Mouse (Mus musculus): ENCODE measurements around the gene Tex22.

Tex22 gene

DNA sequence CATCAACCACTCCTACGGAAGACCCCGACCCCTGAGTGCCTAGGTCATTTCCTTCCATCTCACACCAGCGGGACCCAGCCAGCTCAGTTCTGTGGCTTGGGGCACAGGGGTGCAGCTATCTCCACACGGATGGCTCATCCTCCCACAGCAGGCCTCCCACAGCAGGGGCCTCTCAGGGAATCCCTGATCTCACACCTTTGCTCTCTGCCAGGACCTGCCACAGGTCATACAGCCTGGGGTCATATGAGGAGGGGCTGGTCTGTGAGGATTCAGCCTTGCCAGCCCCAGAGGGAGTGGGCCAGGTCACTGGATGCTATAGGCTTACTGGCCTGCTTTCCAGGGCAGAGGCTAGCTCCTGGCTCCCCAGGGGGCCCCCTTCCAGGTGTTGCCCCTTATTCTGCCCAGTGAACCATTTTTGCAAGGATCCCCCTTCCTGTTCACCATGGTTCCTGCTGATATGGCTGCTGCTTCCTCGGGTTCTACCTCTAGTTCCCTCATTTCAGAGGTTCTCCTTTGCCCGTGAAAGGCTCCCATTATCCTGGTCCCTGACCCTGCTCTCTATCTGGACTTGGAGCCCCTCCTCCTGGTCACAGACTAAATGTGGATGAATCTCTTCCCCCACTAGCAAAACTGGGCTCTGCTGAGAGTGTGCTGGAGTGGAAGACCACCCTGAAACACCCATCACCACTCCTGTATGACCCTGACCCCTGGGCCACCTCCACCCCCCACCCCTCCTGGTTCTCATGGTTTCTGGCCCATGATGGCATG lies 25.4 kb downstream of the Tex22 start:
- no peak for DNase-seq (ENCODE audit: extremely low read depth, insufficient read length, low spot score)

DNA sequence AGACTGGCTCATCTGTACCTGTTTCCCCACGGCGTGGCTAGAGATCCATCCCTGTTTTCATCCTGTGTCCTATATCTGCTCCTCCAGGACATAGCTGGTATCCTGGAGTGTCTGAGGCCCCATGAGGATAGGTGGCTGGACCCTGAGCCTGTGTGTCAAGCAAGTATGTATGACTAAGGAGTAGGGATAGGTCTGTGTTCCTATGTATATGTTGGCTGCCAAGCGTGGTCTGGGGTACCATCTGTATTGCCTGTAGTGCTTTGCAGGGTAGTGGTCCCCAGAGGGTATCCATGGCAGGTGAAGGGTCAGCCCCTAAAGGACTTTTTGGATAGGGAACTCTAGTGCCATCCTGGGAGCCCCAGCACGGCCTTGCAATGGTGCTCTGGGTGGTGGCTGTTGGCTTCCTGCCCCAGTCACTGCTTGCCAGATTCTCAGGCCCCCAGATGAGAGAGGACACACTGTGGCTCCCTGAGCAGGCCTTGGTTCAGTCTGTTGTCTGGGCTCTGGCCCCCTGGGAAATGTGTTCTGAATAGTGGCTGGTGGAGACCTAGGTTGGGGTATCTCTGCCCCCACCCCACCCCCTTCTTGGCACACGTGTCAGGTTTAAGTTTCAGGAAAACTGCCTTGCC lies 26.3 kb downstream of the Tex22 start:
- peak; percentile 37 for DNase-seq (ENCODE audit: extremely low read depth, insufficient read length, low spot score)

DNA sequence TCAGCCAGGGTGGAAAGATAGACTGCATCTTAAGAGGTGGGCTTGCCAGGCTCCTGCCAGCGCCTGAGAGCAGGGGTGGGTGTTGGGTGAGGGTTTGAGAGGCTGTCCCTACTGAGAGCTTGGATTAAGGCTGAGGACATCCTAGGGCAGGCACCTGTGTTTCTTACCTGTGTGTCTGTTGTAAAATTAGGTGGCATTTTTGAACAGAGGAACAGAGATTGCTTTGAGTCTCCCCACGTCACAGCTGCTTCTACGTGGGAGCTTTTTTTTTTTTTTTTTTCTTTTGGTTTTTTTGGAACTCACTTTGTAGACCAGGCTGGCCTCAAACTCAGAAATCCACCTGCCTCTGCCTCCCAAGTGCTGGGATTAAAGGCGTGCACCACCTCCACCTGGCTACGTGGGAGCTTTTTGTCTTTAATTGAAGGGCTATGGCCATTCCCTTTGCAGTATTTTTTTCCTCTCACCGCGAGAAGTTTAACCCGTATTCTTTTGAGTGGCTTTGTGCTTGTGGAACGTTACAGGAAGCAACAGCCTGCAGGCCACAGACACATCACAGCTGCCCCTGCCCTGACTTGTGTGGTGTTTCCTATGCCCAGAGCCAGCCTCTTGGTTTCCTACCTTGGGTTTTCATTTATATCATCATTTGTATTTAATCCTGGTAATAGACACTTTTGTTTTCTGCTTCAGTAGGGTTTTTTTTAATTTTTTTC lies 27.1 kb downstream of the Tex22 start:
- no peak for DNase-seq (ENCODE audit: extremely low read depth, insufficient read length, low spot score)

DNA sequence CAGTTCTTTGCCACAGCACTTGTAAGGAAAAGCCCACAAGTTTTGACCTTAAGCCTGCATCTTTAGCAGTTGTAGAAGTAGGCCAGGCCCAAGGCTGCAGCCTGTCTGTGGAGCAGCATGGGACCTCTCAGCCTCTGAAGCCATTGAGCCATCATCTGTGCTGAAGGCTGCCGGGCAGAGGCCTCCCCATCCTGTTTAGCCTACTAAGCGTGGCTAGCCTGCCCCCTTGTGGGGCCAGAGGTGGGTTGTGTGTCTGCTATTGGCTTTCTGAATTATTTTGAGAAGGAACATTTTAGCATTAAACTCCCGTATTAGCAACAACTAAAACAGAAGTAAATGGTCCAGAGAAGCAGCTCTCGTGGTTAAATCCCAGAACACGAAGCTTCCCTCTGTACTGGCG lies 28.2 kb downstream of the Tex22 start:
- no peak for DNase-seq (ENCODE audit: extremely low read depth, insufficient read length, low spot score)

DNA sequence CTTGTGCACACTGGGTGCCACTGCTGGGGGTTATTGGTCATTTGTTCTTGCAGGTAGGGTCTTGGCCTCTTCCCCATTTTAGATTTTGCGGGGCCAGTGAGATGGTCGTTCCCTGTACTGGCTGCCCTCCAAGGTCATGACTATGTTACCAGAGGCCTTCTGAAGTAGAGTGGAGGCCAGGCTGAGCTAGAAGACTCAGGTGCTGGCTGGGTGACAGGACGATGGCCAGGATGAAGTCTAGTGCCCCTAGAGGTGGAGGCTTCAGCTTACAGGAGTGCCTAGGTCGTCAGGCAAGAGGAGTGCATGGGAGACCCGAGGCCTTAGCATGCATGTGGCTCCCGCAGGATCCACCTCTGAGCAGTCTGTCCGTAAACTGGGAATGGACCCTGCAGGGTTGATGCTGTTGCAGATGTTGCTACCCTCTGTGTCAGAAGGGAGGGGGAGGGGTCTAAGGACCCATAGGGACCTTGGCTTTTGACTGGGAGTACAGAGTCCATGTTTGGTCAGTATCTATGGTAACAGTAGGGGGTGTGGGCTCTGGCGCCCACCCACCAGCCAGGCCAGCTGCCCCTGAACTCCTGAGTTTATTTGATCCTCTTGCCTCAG lies 29.6 kb downstream of the Tex22 start:
- no peak for DNase-seq (ENCODE audit: extremely low read depth, insufficient read length, low spot score)

DNA sequence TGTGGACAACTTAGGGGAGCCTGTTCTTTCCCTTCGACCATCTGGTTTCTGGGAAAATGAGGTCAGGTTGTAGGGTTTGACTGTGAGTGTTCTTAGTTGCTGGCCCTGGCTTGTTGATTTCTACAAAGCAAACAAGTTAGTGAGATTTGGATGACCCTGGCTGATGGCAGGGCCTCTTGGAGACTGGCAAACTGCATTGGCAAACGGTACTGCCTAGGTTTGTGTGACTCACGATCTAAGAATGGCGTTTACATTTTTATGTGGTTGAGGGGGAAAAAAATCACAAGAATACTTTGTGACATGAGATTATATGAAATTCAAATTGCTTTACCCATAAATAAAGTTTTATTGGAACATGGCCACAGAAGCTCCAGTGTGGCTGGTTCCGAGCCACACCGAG lies 32.1 kb downstream of the Tex22 start:
- DNase-seq (ENCODE audit: extremely low read depth, insufficient read length, low spot score): peak; percentile 64

DNA sequence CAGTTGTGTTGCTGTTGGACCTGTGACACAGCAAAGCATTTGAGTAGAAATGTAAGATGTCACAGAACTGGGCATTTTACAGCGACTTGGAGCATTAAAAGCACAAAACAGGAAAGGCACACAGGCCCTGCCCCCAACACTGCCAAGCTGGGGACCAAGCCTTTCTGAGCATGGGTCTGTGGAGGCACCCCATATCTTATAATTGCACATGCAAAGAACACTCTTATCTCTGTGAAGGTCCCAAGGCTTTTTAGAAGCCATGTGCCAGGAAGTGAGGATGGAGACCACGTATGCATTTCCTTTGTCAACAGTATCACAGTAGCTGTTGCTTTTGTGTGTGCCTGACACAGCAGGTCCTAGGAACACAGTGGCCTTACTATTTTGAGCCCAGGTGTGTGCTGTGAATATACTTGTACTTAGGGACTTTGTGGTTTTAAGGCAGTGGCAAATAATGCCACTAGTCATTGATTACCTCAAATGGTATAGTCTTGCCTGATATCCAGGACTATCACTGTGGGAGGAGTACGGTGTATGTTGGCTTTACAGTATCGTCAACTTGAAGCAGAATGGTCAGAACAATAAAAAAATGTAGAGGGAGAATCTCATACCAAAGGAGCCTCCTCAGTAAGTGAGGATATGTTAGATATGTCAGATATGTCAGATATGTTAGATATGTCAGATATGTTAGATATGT lies 33.3 kb downstream of the Tex22 start:
- DNase-seq (ENCODE audit: extremely low read depth, insufficient read length, low spot score): no peak

DNA sequence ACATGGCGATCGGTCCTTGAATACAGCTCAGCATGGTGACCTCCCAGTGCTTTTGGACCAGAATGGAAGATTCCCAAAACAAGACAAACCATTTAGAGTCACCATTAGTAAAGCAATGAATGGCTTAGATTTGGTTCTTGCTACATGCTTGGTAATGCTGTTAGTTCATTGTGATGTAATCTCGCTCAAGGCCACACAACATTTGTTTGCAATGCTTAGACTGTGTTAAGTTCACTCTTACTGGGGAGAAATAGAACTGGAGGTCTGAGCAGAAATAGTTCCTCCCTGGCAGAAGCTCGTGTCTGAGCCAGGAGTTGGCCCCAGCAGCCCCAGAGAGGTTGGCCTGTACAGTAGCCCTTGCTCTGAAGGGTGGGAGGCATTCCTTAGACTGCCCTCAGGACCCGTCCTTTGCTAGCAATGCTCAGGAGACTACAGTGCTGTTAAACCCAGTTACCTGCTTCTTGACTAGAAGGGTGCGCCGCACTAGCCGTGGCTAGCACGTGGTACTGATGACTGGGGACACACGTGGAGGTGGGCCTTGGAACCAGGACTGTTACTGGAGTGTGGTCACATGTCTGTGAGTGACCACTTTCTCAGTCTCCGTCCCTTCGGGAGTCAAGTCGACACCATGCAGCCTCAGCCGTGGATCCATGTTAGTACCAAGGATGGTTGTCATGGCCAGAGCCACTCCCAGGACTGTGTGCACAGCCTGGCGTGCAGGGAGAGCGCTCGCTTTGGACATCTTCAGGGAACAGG lies 34.4 kb downstream of the Tex22 start:
- no peak for DNase-seq (ENCODE audit: extremely low read depth, insufficient read length, low spot score)

DNA sequence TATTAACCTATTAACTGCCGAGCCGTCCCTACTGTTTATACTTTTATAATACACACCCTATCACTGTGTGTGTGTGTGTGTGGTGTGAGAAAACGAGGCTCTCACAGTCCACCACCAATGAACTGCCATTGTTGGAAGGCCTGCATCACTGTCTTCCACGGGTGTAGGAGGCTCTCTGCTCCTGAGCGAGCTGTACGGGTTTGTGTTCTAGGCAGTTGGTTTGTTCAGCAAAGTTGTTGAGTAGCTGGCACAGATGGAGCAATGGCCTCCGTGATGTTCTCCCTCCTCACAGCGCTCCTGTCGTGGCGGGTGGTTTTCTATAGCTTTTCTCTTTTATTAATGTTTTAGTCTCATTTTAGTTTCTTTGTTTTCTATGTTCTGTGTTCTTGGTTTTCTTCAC lies 35.5 kb downstream of the Tex22 start:
- no peak for DNase-seq (ENCODE audit: extremely low read depth, insufficient read length, low spot score)

DNA sequence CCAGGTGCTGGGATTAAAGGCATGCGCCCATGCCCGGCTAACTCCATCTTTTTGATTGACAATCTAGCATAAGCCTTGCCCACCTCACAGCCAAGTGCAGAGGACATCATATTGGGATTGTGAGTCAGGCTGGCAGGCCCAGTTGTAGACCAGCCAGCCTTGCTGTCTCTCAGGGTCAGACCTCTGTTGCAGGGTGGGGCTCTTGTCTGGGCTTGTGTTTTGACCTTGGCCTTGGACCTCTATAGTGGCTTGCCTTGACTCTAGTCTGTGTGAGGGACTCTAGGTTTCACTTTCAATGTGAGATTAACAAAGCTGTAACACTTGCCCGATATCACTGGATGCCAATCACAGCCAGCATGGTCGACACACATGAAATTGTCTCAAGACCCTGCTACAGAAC lies 39.8 kb downstream of the Tex22 start:
- no peak for DNase-seq (ENCODE audit: extremely low read depth, insufficient read length, low spot score)

DNA sequence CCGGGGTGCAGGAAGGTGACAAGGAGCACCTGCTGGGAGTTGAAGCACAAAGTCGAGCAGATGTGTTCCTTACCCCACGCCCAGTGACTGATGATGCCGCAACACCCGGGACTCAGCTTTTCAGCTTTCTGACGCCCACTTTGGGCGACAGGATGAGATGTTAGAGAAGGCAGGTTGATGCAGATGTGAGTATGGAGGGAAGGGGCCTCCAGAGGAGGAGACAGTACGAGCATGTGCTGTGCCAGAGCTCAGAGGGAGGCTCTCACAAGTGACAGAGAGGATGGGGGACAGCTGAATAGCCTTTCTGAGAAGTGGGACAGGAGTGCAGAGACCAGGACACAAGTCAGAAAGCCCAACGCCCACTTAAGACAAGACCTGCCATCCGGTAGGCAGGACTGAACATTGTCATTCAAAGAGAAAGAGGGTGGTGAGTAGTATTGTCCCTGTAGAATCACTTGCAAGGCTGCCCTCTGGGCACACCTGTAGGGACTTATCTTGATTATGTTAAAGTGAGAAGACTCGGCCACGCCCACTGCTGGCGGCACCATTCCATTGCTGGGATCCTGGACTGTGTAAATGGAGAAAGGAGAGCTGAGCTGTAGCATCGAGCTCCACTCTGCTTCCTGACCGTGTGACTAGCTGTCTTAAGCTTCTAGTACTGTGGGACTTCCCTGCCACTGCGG lies 40.7 kb downstream of the Tex22 start:
- no peak for DNase-seq (ENCODE audit: extremely low read depth, insufficient read length, low spot score)

DNA sequence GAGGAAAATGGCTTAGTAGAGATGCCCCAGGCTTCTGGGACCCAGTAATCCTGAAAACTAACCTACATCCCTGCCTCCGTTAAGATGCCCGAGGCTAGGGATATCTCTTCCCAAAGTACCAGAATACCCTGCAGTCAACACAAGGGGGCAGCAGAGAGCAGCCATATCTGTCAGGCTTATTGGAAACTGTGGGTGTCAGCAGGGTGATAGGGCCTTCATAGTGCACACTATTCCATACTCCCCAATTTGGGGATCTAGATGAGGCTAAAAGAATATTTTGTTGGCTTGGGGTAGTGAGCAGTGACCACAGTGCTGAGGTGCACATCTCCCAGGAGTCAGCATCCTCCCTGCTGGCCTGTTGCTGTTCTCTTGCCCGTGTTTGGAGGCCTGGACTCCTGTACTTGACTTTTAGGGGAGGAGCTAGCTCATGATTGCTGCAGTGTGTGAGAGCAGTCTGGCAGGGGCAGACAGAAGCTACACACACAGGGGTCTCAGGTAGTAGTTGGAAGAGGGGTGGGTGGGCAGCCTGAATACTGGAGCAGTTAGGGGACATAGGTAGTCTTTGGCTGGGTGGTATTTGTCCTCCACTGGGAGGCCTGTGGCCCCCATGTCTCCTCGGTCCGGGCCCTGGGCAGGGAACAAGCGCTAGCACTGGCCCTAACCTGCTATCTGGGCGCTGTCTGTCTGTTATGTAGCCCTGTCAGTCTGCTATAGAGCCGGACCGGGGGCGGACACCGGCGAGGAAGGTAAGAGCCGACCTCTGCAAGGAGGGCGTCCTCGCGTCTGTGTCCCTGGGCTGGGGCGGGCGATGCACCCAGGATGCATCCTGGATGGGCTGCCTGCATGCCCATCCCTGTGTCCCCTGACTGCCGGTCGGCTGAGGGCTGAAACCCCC lies 45.5 kb downstream of the Tex22 start:
- DNase-seq (ENCODE audit: extremely low read depth, insufficient read length, low spot score): no peak

DNA sequence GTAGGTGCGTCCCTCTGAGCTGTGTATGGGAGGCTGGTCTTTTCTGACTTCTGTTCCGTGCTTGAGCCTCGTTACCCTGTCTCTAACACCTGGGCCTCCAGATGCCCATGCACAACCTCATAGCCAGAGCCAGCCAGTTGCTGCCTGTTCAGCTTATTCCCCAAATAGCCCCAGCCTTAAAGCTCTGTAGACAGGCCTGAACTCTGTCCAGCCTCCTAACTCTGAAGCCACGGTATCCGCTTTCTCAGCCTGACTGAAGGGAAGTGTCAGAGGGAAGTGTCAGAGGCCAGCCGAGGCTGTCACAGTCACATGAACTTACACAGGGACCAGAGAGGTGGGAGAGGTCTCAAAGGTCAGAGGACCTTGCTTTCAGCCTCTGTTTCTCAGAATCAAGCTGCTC lies 50.4 kb downstream of the Tex22 start:
- no peak for DNase-seq (ENCODE audit: extremely low read depth, insufficient read length, low spot score)

DNA sequence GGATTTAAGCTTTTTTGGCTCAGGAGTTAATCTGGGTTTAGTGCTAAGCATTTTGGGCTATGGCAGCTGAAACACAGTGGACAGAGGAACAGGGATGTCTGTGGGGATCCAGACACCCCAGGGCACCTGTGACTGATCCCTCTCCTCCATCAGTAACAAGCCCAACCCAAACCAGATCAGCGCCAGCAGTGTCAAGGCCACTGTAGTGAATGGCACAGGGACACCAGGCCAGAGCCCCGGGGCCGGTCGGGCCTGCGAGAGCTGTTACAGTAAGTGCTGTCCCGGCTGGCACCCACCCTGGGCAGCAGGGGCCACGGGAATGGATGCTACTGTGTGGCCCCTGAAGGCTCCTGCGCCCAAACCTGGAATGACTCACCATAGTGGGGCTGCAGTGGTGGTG lies 56.4 kb downstream of the Tex22 start:
- no peak for DNase-seq (ENCODE audit: extremely low read depth, insufficient read length, low spot score)

DNA sequence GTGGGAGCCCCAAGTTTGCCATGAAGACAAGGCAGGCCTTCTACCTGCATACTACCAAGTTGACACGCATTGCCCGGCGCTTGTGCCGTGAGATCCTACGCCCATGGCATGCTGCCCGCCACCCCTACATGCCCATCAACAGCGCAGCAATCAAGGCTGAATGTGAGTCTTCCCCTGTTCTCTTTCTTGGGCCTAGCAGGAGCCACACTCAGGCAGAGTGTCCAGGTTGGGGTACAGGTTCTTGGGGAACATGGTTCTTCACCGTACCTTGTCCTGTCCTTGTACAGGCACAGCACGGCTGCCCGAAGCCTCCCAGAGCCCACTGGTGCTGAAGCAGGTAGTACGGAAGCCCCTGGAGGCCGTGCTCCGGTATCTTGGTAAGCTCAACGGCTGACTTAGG lies 57.3 kb downstream of the Tex22 start:
- DNase-seq (ENCODE audit: extremely low read depth, insufficient read length, low spot score): no peak

DNA sequence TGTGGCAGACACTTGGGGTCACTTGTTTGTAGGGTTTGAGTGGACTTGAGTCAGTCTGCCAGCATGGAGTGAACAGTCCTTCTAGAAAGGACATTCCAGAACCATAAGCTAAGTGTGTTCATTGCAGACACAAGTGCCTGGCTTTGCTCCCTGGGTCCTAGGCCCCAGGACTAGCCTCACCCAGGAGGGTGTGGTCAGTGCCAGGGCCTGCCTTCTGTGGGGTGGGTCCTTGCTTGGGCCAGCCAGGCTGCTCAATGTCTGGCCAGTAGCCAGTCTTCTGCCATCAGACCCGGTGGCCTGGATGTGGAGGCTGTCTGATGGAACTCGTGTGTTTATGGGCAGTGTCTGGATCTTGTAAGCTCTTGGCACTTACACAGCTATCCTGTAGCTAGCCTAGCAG lies 58.3 kb downstream of the Tex22 start:
- DNase-seq (ENCODE audit: extremely low read depth, insufficient read length, low spot score): peak; percentile 42

DNA sequence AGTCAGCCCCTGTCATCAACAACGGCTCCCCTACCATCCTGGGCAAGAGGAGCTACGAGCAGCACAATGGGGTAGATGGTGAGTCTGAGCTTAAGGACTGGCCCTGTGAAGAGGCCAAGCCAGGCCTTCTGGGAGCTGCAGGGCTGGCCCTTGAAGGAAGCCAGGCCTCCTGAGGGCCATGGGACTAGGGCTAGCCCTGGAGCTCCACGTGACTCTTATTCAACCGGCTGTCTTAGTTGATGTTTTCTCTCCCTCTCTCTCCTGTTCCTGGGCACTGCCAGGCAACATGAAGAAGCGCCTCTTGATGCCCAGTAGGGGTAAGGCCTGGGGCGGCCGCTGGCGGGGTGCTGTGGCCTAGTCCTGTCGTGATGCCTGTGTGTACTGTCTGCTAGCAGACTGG lies 59.0 kb downstream of the Tex22 start:
- no peak for DNase-seq (ENCODE audit: extremely low read depth, insufficient read length, low spot score)

DNA sequence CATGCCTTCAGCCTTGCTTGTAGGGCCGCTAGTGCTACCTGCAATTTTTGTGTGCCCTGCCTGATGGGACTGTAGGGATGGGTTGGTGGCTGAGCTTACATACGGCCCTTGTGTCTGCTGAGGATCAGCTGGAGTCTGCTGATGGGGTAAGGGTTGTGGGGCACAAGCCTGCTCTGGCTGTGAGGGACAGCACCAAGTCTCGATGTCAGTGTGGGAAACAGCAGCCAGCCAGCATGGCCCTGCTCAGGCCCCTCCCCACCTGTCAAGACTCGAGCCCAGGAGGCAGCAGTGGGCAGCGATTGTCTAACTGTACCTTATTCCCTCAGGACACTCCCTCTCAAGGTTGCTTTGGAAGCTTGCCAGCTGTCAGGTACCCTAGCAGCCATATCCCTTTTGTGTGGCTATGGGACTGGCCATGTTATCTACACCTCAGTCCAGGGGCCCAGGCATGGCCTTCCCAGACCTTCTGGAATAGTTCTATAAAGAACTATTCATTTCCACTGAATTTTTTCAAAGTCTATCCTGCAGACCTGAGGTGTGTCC lies 59.6 kb downstream of the Tex22 start:
- no peak for DNase-seq (ENCODE audit: extremely low read depth, insufficient read length, low spot score)
